Mouse (Mus musculus) B cell, adult (primary cell): ENCODE data around the gene Zfp940. TPM values are rescaled to one million over a fixed set of nuclear protein-coding genes. Genes with fewer than 3 reads are reported as not detected.

Experiments
- total RNA-seq: library from RNA; stranded (reverse); gene quantifications from 4 replicates; pipeline ENCODE4 v1.2.4, GENCODE M21; 2023; ENCODE audit not compliant: inconsistent age

The Zfp940 gene
- total RNA-seq: 5.2 to 8.2 TPM (median 7.2 TPM) in 4 replicates

GRCm38 (mm10) chr7:29853219-29853842 is at the start of gene Zfp940:
Gene Zfp940, minus strand, starts transcription at chr7:29853669.

GRCm38 (mm10) chr7:29859532-29860517 is 6.4 kb upstream of the Zfp940 start, which contains the start of gene Zfp420:
Gene Zfp420, plus strand, starts transcription at chr7:29859979.

GRCm38 (mm10) chr7:29815910-29816429 is 37.5 kb downstream of the Zfp940 start, which contains the start of gene Zfp790:
Gene Zfp790, plus strand, starts transcription at chr7:29816114.

GRCm38 (mm10) chr7:29783871-29784551 is 69.5 kb downstream of the Zfp940 start, which contains the start of gene Zfp30:
Gene Zfp30, plus strand, starts transcription at chr7:29783998.

Other genes with a start within 250 kb of the Zfp940 start
- gene Catsperg2, start 126.6 kb downstream of the Zfp940 start, total RNA-seq: not detected in 4 replicates
- gene Zfp84, start 85.1 kb downstream of the Zfp940 start, total RNA-seq: 18.1 to 20.5 TPM (median 19.4 TPM) in 4 replicates
- 0.57 to 0.80 TPM (median 0.68 TPM) in 4 replicates for gene Zfp30, start 69.7 kb downstream of the Zfp940 start, total RNA-seq
- gene Zfp790, start 37.6 kb downstream of the Zfp940 start, total RNA-seq: 10.4 to 13.1 TPM (median 12.4 TPM) in 4 replicates
- 12.7 to 14.2 TPM (median 13.4 TPM) in 4 replicates for gene Zfp420, start 6.3 kb upstream of the Zfp940 start, total RNA-seq
- 8.0 to 14.8 TPM (median 9.0 TPM) in 4 replicates for gene Zfp27, start 52.9 kb upstream of the Zfp940 start, total RNA-seq
- gene Zfp383, start 54.6 kb upstream of the Zfp940 start, total RNA-seq: 4.3 to 5.7 TPM (median 5.1 TPM) in 4 replicates
- gene Zfp74, start 100.4 kb upstream of the Zfp940 start, total RNA-seq: 8.4 to 17.9 TPM (median 11.8 TPM) in 4 replicates
- gene Zfp568, start 130.3 kb upstream of the Zfp940 start, total RNA-seq: 17.9 to 25.3 TPM (median 22.4 TPM) in 4 replicates
- gene Zfp14, start 197.7 kb upstream of the Zfp940 start, total RNA-seq: 3.1 to 4.9 TPM (median 4.0 TPM) in 4 replicates
- 4.2 to 7.9 TPM (median 5.0 TPM) in 4 replicates for gene Zfp82, start 219.2 kb upstream of the Zfp940 start, total RNA-seq
- gene Gm26920, start 236.7 kb upstream of the Zfp940 start, total RNA-seq: not detected in 4 replicates
- gene Zfp566, start 236.9 kb upstream of the Zfp940 start, total RNA-seq: 5.3 to 7.5 TPM (median 5.8 TPM) in 4 replicates
- 23.6 to 31.7 TPM (median 26.5 TPM) in 4 replicates for gene Zfp260, start 241.1 kb upstream of the Zfp940 start, total RNA-seq